15 mouse cellular contexts compared by ENCODE assay signal in the genomic region with DNA sequence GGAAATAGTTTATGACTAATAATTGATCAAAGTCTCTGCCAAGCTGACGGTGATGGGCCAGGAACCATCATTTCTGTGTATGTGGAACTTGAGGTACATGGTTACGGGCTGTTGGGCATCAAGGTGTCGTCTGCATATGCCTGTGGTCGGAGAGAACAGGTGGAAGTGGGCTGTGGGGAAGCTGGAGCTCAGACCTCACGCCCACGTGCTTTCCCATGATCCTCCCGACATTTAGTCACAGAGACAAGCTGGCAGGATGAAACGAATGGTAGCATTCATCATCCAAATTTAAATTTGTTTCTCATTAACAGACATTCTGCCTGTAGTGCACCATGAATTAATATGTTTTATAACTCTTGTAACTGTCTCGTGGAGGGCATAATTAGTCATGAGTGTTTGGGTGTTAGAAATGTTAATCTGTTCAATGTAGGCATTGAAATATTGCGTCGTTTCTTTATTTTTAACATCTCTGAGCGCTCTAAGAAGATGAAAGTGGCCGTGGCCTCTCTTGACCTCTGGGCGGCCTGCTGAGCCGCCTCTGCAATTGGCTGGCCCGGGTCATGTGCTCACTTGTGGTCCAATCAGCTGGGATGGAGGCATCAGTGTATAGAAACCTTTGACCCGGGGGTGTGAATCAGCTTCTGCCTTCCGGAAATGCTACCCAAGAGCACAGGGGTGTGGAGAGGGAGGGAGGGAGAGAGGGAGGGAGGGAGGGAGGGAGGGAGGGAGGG. TPM values are rescaled to one million over a fixed set of nuclear protein-coding genes. Genes with fewer than 3 reads are reported as not detected.
DNase-seq lines count a peak whose midpoint lies in the region; ATAC-seq and TF ChIP-seq lines count a peak whose summit lies in the region.
"Had no signal": no experiment of that assay in that cellular context is flagged by ENCODE, and none has a peak within 500 bp of the region (broad histone marks: within the 10 kb centered on the region; RNA-seq: fewer than 3 reads in every experiment).

No protein-coding gene starts in this region.

- H3K27ac ChIP-seq in forebrain, postnatal 0 days (ENCODE audit: low read depth, low read length) = no peak overlapping the region
- H3K27ac ChIP-seq in forebrain, embryonic 13.5 days = no peak overlapping the region
- H3K27ac ChIP-seq: embryonic facial prominence, embryonic 12.5 days; hindbrain, embryonic 12.5 days; macrophage had no signal

- WGBS in forebrain, postnatal 0 days = 72% methylated on average over 18 of the region's 18 CpGs
- WGBS in forebrain, embryonic 13.5 days = 91% methylated on average over 17 of the region's 18 CpGs

- H3K27me3 ChIP-seq in forebrain, postnatal 0 days (ENCODE audit: insufficient read depth, low read length) = no peaks in the 10 kb centered on the region
- H3K27me3 ChIP-seq in forebrain, embryonic 13.5 days = no peaks in the 10 kb centered on the region
- H3K27me3 ChIP-seq: embryonic facial prominence, embryonic 12.5 days; hindbrain, embryonic 12.5 days had no signal

- TF ChIP-seq CTCF in forebrain, postnatal 0 days (IDR thresholded peaks at IDR 0.05; ENCODE audit: low read depth) = no peak

- H3K36me3 ChIP-seq in forebrain, postnatal 0 days (ENCODE audit: insufficient read depth) = no peaks in the 10 kb centered on the region
- H3K36me3 ChIP-seq in forebrain, embryonic 13.5 days (ENCODE audit: poor library complexity, severe bottlenecking) = no peaks in the 10 kb centered on the region
- H3K36me3 ChIP-seq: embryonic facial prominence, embryonic 12.5 days; hindbrain, embryonic 12.5 days had no signal

- DNase-seq in forebrain, postnatal 0 days = no peak
- DNase-seq in lung, postnatal 4 days = peak; percentile 34 to 46
- DNase-seq in lung, adult 18-20 months = no peak
- DNase-seq in R1 (ENCODE audit: low read depth, low spot score) = peak; percentile 88
- DNase-seq in layer of hippocampus, postnatal 14 days (ENCODE audit: low spot score in 2 of 2) = peak; percentile 60 to 76
- DNase-seq in cerebellum, adult 8-10 months = no peak
- no peak for DNase-seq in adrenal gland, postnatal 36 days
- DNase-seq: B cell, adult 2 months; cerebellum, postnatal 25 days; gastrocnemius, postnatal 36 days; kidney, adult 11 months had no signal

- peak; percentile 12; the same call in 1 of the 2 replicates for ATAC-seq in forebrain, postnatal 0 days
- ATAC-seq in forebrain, embryonic 13.5 days = no peak

- no peak overlapping the region for H3K9ac ChIP-seq in forebrain, postnatal 0 days
- H3K9ac ChIP-seq in forebrain, embryonic 13.5 days = no peak overlapping the region
- H3K9ac ChIP-seq: embryonic facial prominence, embryonic 12.5 days; hindbrain, embryonic 12.5 days had no signal

- H3K4me2 ChIP-seq in forebrain, postnatal 0 days (ENCODE audit: low read depth) = no peak overlapping the region
- H3K4me2 ChIP-seq in forebrain, embryonic 13.5 days = no peak overlapping the region
- H3K4me2 ChIP-seq: embryonic facial prominence, embryonic 12.5 days; hindbrain, embryonic 12.5 days had no signal

- peaks cover 22% of the 10 kb centered on the region; the same call in 1 of the 2 replicates for H3K4me1 ChIP-seq in forebrain, postnatal 0 days (ENCODE audit: insufficient read depth)
- H3K4me1 ChIP-seq in forebrain, embryonic 13.5 days = peaks cover 31% of the 10 kb centered on the region

- no peaks in the 10 kb centered on the region for H3K9me3 ChIP-seq in forebrain, postnatal 0 days (ENCODE audit: low read length)
- H3K9me3 ChIP-seq in forebrain, embryonic 13.5 days (replicated peaks) = no peaks in the 10 kb centered on the region
- H3K9me3 ChIP-seq: embryonic facial prominence, embryonic 12.5 days; hindbrain, embryonic 12.5 days had no signal

- no peak overlapping the region for H3K4me3 ChIP-seq in forebrain, postnatal 0 days (ENCODE audit: low read depth, low read length)
- no peak overlapping the region for H3K4me3 ChIP-seq in forebrain, embryonic 13.5 days
- H3K4me3 ChIP-seq: embryonic facial prominence, embryonic 12.5 days; hindbrain, embryonic 12.5 days had no signal

RNA-seq across cellular contexts. Expression of gene Tspan5, which starts 45.9 kb away (rescaled TPM):
- 149 and 172 TPM in 2 replicates for total RNA-seq in forebrain, postnatal 0 days (2014; rRNA removed)
- polyA plus RNA-seq in forebrain, postnatal 0 days (2015; fragmentation: Nextera tagmentation; extraction: Ambion mirVana) = 96.8 and 123 TPM in 2 replicates
- 60.2 and 62.7 TPM in 2 replicates for polyA plus RNA-seq in forebrain, embryonic 13.5 days (2015; fragmentation: Nextera tagmentation; extraction: Ambion mirVana)
- 100 to 1,000 TPM; 172 TPM for total RNA-seq in layer of hippocampus, postnatal 14 days (2021)
- total RNA-seq in adrenal gland, postnatal 36 days (2021) = 10 to 100 TPM; 54.6 to 82.7 TPM

Comparison
In these comparisons a context has a peak if more than half of its experiments do, and no peak if none do; other contexts are left out.
1. DNase-seq: peak in lung, postnatal 4 days (2 of 2), R1 (single experiment) and layer of hippocampus, postnatal 14 days (2 of 2); none in forebrain, postnatal 0 days (single experiment), lung, adult 18-20 months (0 of 2), cerebellum, adult 8-10 months (single experiment) and adrenal gland, postnatal 36 days (0 of 2).